Mouse (Mus musculus): ENCODE data around the gene Kalrn.

The Kalrn gene

GRCm38 (mm10) chr16:34508125-34508524 is 65.2 kb downstream of the Kalrn start:
- no peak for DNase-seq (ENCODE audit: low read depth in 2 of 2, low spot score in 2 of 2)

GRCm38 (mm10) chr16:34506048-34506447 is 67.3 kb downstream of the Kalrn start:
- no peak for DNase-seq (ENCODE audit: low read depth in 2 of 2, low spot score in 2 of 2)

GRCm38 (mm10) chr16:34504250-34504649 is 69.1 kb downstream of the Kalrn start:
- DNase-seq (ENCODE audit: low read depth in 2 of 2, low spot score in 2 of 2): no peak

GRCm38 (mm10) chr16:34502110-34502509 is 71.2 kb downstream of the Kalrn start:
- no peak for DNase-seq (ENCODE audit: low read depth in 2 of 2, low spot score in 2 of 2)

- no peak for DNase-seq (ENCODE audit: low read depth in 2 of 2, low spot score in 2 of 2)
Measured at GRCm38 (mm10) chr16:34494741-34495140, 78.6 kb downstream of the Kalrn start.

GRCm38 (mm10) chr16:34493914-34494313 is 79.4 kb downstream of the Kalrn start:
- DNase-seq (ENCODE audit: low read depth in 2 of 2, low spot score in 2 of 2): no peak

GRCm38 (mm10) chr16:34491225-34491624 is 82.1 kb downstream of the Kalrn start:
- DNase-seq (ENCODE audit: low read depth in 2 of 2, low spot score in 2 of 2): no peak

GRCm38 (mm10) chr16:34490506-34490905 is 82.8 kb downstream of the Kalrn start:
- DNase-seq (ENCODE audit: low read depth in 2 of 2, low spot score in 2 of 2): no peak

- DNase-seq (ENCODE audit: low read depth in 2 of 2, low spot score in 2 of 2): no peak
Measured at GRCm38 (mm10) chr16:34489805-34490325, 83.5 kb downstream of the Kalrn start.

GRCm38 (mm10) chr16:34487823-34488222 is 85.5 kb downstream of the Kalrn start:
- DNase-seq (ENCODE audit: low read depth in 2 of 2, low spot score in 2 of 2): no peak

GRCm38 (mm10) chr16:34487268-34487667 is 86.1 kb downstream of the Kalrn start:
- no peak for DNase-seq (ENCODE audit: low read depth in 2 of 2, low spot score in 2 of 2)

GRCm38 (mm10) chr16:34485483-34485882 is 87.8 kb downstream of the Kalrn start:
- DNase-seq (ENCODE audit: low read depth in 2 of 2, low spot score in 2 of 2): no peak

- DNase-seq (ENCODE audit: low read depth in 2 of 2, low spot score in 2 of 2): no peak
Measured at GRCm38 (mm10) chr16:34484921-34485320, 88.4 kb downstream of the Kalrn start.

- DNase-seq (ENCODE audit: low read depth in 2 of 2, low spot score in 2 of 2): no peak
Measured at GRCm38 (mm10) chr16:34484213-34484612, 89.1 kb downstream of the Kalrn start.

- no peak for DNase-seq (ENCODE audit: low read depth in 2 of 2, low spot score in 2 of 2)
Measured at GRCm38 (mm10) chr16:34483716-34484115, 89.6 kb downstream of the Kalrn start.

- DNase-seq (ENCODE audit: low read depth in 2 of 2, low spot score in 2 of 2): no peak
Measured at GRCm38 (mm10) chr16:34474741-34475140, 98.6 kb downstream of the Kalrn start.

GRCm38 (mm10) chr16:34473891-34474290 is 99.4 kb downstream of the Kalrn start:
- no peak for DNase-seq (ENCODE audit: low read depth in 2 of 2, low spot score in 2 of 2)

- DNase-seq (ENCODE audit: low read depth in 2 of 2, low spot score in 2 of 2): no peak
Measured at GRCm38 (mm10) chr16:34471441-34471840, 101.9 kb downstream of the Kalrn start.

- no peak for DNase-seq (ENCODE audit: low read depth in 2 of 2, low spot score in 2 of 2)
Measured at GRCm38 (mm10) chr16:34470343-34470742, 103.0 kb downstream of the Kalrn start.

- DNase-seq (ENCODE audit: low read depth in 2 of 2, low spot score in 2 of 2): no peak
Measured at GRCm38 (mm10) chr16:34469277-34469868, 104.0 kb downstream of the Kalrn start.

GRCm38 (mm10) chr16:34466649-34467048 is 106.7 kb downstream of the Kalrn start:
- DNase-seq (ENCODE audit: low read depth in 2 of 2, low spot score in 2 of 2): no peak

- DNase-seq (ENCODE audit: low read depth in 2 of 2, low spot score in 2 of 2): no peak
Measured at GRCm38 (mm10) chr16:34456314-34456713, 117.0 kb downstream of the Kalrn start.

GRCm38 (mm10) chr16:34445666-34446065 is 127.7 kb downstream of the Kalrn start:
- DNase-seq (ENCODE audit: low read depth in 2 of 2, low spot score in 2 of 2): no peak

Measured in CD8-positive naive resting alpha-beta T cell, adult 2 months (primary cell).